Mouse (Mus musculus): ENCODE measurements around the gene Olfr596. TPM values are rescaled to one million over a fixed set of nuclear protein-coding genes. Genes with fewer than 3 reads are reported as not detected.
A peak's percentile ranks its signal among the peaks of the same experiment; 100 is the strongest.
"Not testable (repeated sequence)": the region's sequence is repeated elsewhere in the genome, so short reads cannot be mapped to it uniquely, and the experiment has no call there.

The Olfr596 gene
- total RNA-seq (2021) = not detected
- long read RNA-seq, experiment 1 = 0 reads
- long read RNA-seq, experiment 2 = 0 reads

DNA sequence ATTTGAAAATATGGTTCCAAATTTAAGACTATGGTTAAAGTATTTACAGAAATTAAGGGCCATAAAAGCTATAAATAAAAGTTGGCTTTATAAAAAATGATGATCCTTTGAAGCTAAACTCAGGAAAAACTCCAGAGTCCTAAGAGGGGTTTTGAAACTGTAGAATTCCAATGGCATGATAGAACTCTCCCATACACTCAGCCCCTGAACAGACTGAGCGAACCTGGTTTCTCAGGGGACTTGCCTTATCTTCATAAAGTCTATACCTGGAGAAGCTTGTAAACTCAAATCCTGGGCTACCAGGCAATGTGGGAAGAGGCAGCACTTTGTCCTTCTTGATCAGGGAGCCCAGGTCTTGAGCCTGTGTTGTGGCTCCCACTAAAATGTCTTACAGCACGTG lies at the start of gene Olfr596:
TSS of gene Olfr596 (plus strand) at position 301 of the 400 bp plus-strand sequence.
- DNase-seq = peak; percentile 2

DNA sequence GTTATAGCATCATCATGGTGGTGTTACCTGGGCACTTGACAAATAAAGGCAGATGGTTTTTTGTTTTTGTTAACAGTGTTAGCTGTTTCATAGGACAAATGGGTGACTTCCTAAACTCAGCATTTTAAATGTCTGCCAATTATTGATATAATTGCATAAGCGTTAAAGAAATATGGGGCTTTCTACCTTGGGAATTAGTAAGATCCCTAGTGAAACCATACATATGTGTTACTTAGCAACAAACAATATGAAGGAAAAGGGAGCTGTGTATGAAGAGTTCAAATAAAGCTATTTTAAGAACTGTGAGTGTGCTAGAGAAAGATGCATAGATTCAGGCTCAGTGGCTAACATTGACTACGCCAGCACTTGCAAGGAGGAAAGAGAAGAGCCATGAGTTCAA lies 10.6 kb downstream of the Olfr596 start, which contains the start of gene Olfr597:
TSS of gene Olfr597 (plus strand) at position 301 of the 400 bp plus-strand sequence.
- DNase-seq = not testable (repeated sequence)

DNA sequence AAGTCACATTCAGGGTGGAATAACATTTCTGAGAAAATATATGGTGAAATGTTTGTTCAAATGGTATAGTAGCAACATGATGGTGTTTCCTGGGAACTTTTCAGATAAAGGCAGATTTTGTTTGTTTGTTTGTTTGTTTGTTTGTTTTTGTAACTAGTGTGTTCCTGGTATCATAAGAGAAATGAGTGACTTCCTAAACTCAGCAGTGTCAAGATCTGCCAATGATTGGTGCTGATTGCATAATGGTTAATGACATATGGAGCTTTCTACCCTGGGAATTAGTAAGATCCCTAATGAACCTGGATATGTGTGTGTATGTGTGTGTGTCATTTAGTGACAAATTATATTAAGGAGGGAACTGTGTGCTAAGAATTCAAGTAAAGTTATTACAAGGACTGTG lies 17.8 kb downstream of the Olfr596 start, which contains the start of gene Olfr598:
TSS of gene Olfr598 (plus strand) at position 301 of the 400 bp plus-strand sequence.
- DNase-seq = no peak

DNA sequence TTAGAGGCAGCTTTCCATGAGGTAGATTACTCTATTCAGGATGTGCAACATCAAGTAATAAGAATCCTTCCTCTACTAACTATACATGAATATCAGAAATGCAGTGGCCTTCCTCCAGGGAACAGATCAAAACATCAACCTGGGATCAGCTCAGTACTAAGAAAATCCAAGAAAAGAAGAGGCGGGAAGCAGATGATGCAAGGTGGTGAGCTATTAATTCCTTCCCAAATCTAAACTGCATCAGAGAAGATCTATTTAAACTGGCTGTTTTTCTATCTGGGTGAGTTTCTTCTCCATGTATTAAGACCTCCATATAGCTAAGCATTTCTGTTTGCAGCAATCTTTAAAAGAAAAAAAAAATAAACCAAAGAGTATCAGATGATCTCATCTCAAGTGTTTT lies 30.2 kb downstream of the Olfr596 start, which contains the start of gene Olfr599:
TSS of gene Olfr599 (plus strand) at position 301 of the 400 bp plus-strand sequence.
- DNase-seq = no peak

DNA sequence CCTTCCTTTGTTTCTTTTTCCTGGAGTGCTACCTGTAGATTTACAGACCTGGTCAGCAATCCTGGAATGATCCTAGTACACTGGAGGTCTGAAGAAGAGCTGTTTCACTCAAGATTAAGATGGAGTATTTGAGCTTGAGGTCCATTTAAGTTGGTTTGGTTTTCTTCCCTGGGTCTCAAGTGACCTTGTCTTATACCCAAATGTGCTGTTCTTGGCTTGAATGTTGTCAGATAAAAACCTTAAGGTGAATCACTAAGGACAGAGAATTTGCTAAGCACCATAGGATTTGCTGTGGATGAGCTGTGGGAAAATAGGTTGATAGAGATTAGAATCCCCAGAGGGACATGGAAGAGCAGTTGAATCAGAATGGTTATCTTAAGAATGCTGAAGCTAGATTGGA lies 44.1 kb downstream of the Olfr596 start, which contains the start of gene Olfr600:
TSS of gene Olfr600 (minus strand) at position 101 of the 400 bp plus-strand sequence.
- no peak for DNase-seq

Small RNAs within 50 kb of the gene (microRNA-seq; reads per million reads assigned to microRNA genes)
- gene Gm23550 (0 reads per million in 2 experiments), gene Gm25171 (0 reads per million in 2 experiments)

Other genes with a start within 250 kb of the Olfr596 start
- gene Olfr584, start 223.8 kb upstream of the Olfr596 start, total RNA-seq (2021) = not detected
- not detected for gene Olfr585, start 207.9 kb upstream of the Olfr596 start, total RNA-seq (2021)
- not detected for gene Olfr586, start 180.0 kb upstream of the Olfr596 start, total RNA-seq (2021)
- gene Olfr588-ps1, start 164.8 kb upstream of the Olfr596 start, total RNA-seq (2021) = not detected
- not detected for gene Olfr589, start 149.3 kb upstream of the Olfr596 start, total RNA-seq (2021)
- not detected for gene Olfr591, start 127.3 kb upstream of the Olfr596 start, total RNA-seq (2021)
- not detected for gene Olfr592, start 120.8 kb upstream of the Olfr596 start, total RNA-seq (2021)
- gene Olfr593, start 93.8 kb upstream of the Olfr596 start, total RNA-seq (2021) = not detected
- gene Olfr594, start 88.7 kb upstream of the Olfr596 start, total RNA-seq (2021) = not detected
- gene Usp17ld, start 53.1 kb upstream of the Olfr596 start, total RNA-seq (2021) = not detected
- not detected for gene Olfr597, start 10.7 kb downstream of the Olfr596 start, total RNA-seq (2021)
- gene Olfr598, start 17.9 kb downstream of the Olfr596 start, total RNA-seq (2021) = not detected
- gene Olfr599, start 30.3 kb downstream of the Olfr596 start, total RNA-seq (2021) = not detected
- not detected for gene Olfr600, start 44.0 kb downstream of the Olfr596 start, total RNA-seq (2021)
- not detected for gene Olfr601, start 57.0 kb downstream of the Olfr596 start, total RNA-seq (2021)
- not detected for gene Olfr603, start 80.5 kb downstream of the Olfr596 start, total RNA-seq (2021)
- not detected for gene Usp17lc, start 109.4 kb downstream of the Olfr596 start, total RNA-seq (2021)
- not detected for gene Olfr605, start 139.8 kb downstream of the Olfr596 start, total RNA-seq (2021)
- not detected for gene Olfr606, start 143.4 kb downstream of the Olfr596 start, total RNA-seq (2021)
- not detected for gene Olfr607, start 158.5 kb downstream of the Olfr596 start, total RNA-seq (2021)
- gene Olfr608, start 164.2 kb downstream of the Olfr596 start, total RNA-seq (2021) = not detected
- not detected for gene Olfr609, start 192.4 kb downstream of the Olfr596 start, total RNA-seq (2021)
- gene Olfr610, start 206.5 kb downstream of the Olfr596 start, total RNA-seq (2021) = not detected
- not detected for gene Olfr611, start 215.2 kb downstream of the Olfr596 start, total RNA-seq (2021)
- not detected for gene Olfr612, start 237.1 kb downstream of the Olfr596 start, total RNA-seq (2021)
- gene Olfr613, start 242.4 kb downstream of the Olfr596 start, total RNA-seq (2021) = not detected